Mouse (Mus musculus) testis, adult 2 months (tissue): ENCODE measurements around the gene Itga7.

Experiments used
- CTCF ChIP-seq: fragments of 200-500 bp; IDR thresholded peaks from 2 replicates; pipeline ENCODE4 v1.5.1; 2012; ENCODE audit warnings: low read depth, mild to moderate bottlenecking, inconsistent platforms, low read length, moderate library complexity; ENCODE audit not compliant: control insufficient read depth, insufficient read depth, insufficient replicate concordance
- POLR2A ChIP-seq: fragments of 200-500 bp; IDR thresholded peaks from 2 replicates; pipeline ENCODE4 v1.6.1; 2012; ENCODE audit warnings: low read depth, mild to moderate bottlenecking, inconsistent platforms, low read length, moderate library complexity; ENCODE audit not compliant: control insufficient read depth

- no peak for TF ChIP-seq CTCF
- no peak for TF ChIP-seq POLR2A
Measured at GRCm38 (mm10) chr10:128919203-128919631, 14.4 kb upstream of the Itga7 start.
